Mouse (Mus musculus): ENCODE measurements around the gene Olfr275.
"Not testable (repeated sequence)": the region's sequence is repeated elsewhere in the genome, so short reads cannot be mapped to it uniquely, and the experiment has no call there.

Gene Olfr275

DNA sequence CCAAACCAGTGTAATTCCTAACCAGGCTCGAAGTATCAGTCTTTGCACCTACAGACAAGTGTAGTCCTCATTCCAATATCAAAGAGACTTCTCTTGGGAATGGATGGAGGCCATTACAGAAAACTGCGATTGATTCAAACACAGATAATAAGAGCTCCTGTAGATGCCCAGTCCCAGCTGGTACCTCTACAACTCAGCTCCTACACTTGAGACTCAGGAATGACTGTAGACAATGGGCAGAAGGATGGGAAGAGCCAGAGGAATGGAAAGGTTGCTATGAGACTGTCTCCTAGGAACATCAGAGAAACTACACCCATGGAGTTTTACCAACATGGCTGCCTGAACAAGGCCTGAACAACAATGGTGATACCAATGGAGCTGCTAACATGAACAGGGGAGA, at the start of gene Olfr275:
TSS of gene Olfr275 (plus strand) at position 301 of the 400 bp plus-strand sequence.
- DNase-seq = no peak

DNA sequence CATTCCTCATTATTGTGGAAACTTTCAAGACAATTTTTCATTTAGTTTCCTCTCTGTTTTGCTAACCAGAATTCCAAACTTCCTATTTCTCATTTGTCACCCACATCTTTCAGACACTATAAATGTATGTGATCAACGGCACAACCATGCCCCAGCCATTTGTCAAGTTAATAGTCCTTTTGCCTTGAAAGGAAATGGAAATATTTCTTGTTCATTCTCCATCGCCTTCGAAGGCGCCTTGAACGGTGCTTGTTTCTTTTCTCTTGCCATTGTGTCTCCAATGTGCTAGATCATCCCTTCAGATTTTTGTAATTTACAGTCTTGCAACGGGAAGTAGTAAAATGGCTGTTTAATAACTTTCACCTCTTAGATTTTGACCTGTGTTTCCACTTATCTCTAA, 48.8 kb upstream of the Olfr275 start:
- no peak for DNase-seq

DNA sequence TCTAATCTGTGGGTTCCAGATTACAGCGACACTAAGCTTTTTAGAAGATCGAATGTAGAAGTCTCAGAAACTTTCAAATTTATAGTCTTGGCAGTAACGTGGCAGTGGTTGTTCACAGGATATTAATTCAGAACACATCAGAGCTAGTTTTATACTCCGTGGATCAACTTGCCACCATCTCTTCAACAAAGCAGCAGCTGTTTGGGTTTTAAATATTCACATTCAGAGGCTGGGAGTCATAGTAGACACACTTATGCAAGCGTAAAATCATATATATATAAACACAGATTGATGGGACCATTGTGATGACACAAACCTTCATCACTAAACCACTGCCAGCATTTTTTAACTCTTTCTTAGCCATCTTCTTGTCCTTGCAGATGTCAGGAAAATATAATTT, 42.2 kb upstream of the Olfr275 start:
- no peak for DNase-seq

GRCm38 (mm10) chr4:52800013-52800412, 14.4 kb upstream of the Olfr275 start:
- no peak for DNase-seq

DNA sequence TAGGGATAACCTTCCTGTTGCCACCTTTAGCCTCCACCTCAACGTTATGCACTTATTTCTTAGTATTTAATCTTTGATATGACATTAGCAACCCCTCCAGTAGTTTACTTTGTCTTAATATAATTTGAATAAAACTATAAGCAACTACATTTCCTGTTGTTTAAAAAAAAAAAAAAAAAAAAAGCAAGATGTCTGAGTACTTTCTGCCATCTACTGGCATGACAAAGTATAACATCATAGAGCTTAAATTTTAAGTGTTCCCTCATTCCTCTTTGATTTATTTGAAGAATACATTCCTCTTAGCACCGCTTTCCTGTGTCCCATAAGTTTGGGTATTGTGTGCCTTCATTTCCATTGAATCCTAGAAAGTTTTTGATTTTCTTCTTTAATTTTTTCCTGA, 2.5 kb upstream of the Olfr275 start:
- DNase-seq = no peak

GRCm38 (mm10) chr4:52821375-52821774, 7.0 kb downstream of the Olfr275 start:
- no peak for DNase-seq

DNA sequence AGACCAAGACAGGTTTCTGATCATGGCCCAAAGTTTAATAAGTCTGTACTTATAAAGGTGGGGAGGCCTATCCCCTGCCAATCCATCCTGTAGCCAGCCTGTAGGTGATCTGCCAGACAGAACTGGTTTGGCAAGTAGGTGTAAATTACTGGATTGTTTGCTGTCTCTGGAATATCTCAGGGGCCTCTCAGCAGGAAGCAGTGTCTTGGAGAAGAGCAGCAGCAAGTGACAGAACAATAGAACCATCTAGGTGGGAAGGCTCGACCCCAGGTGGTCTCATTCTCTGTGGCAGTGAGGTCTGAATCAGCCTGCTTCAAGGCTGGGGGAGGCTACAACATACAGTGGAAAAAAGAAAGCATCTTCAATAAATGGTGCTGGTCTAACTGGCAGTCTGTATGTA, 31.0 kb downstream of the Olfr275 start:
- not testable (repeated sequence) for DNase-seq

DNA sequence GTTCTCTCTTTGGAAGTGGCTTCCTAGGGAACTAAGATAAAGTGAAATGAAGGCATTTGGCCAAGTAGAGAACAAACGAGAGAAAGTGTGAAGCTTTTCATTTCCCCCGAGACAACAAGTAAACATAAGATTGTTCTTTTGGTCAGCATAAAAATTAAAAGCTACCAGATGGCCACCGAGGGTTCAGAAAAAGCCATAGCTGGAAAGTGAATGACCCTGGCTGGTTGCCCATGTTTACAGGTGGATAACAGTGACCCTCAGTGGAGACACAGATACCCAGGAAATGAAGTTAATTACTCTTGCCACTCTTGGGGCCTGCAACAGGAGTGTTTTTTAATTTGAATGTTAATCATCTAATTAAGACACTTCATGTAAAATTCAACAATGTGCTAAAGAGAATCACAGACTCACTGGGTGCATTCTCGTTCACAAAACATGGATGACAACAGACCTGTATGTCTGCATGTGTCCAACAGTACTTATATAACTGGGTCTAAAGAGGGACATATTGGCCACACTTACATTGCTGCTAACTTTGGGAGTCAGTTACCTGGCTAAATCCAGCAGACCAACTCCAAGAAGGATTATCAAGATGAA, 34.7 kb downstream of the Olfr275 start:
- no peak for DNase-seq

GRCm38 (mm10) chr4:52849672-52850071, 35.3 kb downstream of the Olfr275 start:
- no peak for DNase-seq

GRCm38 (mm10) chr4:52859136-52859535, 44.7 kb downstream of the Olfr275 start, which contains the start of gene Olfr273:
TSS of gene Olfr273 (minus strand) at chr4:52859236.
- DNase-seq = no peak

- DNase-seq = peak; percentile 16
Measured at GRCm38 (mm10) chr4:52864156-52864555, 49.8 kb downstream of the Olfr275 start.

Measured in right cerebral cortex, postnatal 25 days (tissue).